Mouse (Mus musculus) thymus, postnatal 4 days (tissue): ENCODE results near the gene Fzd1.

Source experiments
- DNase-seq: peaks from one replicate; pipeline ENCODE4 v3.0.0; 2021

Gene Fzd1

DNA sequence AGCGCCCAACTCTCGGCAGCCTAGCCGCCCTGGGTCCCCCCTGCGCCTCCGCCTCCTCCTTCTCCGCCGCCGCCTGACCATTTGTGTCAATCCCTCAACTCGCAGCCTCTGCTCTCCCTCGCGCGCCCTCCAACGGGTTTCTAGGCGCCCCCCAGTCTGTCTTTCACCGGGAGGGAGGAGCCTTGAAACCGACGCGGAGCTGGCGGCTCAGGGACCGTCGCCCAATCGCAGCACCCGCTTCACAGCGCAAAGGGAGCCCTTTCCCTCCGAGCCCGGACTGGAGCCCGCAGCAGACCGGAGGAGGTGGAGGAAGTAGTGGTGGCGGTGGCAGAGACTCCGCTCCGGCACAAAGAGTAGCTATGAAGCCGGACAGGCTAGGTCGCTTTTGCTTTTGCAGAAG lies at the start of gene Fzd1:
Gene Fzd1, minus strand, starts transcription at position 134 of the 400 bp plus-strand sequence.
- DNase-seq, result peak; percentile 26

DNA sequence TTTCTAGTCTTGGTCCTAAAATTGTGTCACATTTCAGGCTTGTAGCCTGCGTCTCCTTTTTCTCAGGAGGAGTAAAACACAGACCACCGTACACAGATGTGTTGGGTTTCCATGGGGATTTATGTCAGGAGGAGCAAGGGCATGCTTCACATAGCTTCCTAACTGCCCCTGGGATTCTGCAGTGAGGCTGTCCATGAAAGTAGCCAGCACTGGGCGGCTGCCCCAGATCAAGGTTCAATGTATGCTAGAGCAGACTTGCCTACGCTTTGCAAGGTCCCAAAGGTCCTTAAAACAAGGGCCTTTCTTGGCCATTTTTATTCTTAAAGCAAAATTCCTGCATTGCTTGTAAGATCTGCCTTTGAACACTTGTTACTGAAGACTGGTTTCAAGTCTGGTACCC lies 47.4 kb upstream of the Fzd1 start:
- no peak for DNase-seq

DNA sequence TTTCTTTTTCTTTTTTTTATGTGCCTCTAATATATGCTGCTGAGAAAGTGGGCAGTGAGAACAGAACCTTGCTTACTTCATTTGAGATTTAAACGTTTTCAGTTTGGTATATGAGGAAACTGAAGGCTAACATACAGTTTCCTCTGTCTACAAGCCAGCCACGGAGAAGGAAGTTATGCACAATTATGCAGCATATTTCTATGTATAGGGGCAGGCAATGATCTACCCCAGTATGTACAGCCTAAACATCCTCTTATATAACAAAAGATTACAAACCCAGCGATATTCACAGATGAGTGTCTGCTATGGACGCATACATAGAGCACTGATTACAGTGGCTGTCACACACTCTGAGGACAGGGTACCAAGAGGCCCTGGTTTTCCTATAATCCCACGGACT lies 45.9 kb upstream of the Fzd1 start:
- no peak for DNase-seq

DNA sequence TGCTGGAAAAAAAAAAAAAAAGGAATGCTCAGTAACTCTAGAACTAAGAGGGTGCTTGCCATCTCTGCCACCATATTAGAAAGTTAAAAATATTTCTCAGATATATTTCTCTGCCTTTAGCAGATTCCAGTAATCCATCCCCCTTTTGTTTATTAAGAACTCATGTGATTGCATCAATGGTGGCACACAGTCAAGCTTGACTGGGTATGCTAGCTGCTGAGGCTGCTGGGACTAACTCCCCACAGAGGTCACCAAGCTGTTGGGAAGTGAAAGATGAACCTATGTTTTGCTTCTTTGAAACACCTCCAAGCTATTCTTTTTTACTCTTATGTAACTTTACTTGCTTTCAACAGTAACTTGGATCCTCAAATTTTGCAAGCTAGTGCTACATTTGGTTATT lies 44.1 kb upstream of the Fzd1 start:
- no peak for DNase-seq

DNA sequence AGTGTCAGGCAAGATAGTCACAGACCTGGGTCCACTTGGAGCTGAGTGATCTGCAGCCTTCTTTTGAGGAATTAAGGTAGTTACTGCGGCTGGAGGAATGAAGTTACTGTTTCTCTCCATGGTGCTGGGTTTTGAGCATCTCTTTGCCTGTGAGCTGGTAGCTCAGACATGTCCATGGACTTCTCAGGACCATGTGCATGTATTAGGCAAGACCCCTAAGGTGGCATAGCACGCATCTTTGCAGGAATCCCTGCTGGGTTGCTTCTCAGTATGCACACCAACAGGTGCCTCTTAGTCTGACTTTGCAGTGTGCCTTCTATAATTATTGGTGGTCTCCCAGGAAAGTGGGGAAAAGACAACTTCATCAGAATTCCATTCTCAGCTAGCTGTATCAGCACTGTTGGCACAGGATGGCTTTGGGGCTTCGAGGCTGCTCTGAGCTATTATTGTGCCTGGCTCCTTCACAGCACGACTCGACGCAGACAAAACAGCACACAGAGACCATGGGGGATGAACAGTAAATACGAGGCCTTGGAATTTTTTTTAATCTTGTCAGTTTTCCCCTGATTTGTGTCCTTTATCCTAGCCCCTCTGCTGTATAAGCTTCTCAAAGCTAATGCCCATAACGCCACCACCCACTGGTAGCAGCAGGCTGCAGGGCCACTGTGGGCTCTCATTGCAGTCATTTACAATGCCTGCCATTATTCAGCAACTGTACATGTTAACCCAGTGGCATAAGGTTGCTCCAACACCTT lies 43.4 kb upstream of the Fzd1 start:
- no peak for DNase-seq

DNA sequence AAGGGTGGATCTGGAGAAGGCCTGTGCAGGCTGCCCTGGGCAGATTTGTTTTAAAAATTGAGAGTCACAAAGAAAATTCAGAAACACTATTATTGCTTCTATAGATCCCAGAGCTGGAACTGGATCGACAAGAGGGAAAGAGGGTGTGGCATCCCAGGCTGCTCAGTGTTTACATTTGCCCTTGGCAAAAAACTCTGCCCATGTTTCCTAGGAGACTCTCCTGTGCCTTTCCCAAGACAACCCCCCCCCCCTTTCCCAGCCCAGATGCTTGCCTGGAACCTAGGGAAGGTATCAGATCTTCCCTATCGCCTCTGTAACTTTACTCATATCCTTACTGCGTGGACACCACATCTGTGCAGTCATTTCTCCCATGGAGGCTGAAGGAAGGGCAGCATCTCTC lies 33.4 kb upstream of the Fzd1 start:
- DNase-seq, result no peak

DNA sequence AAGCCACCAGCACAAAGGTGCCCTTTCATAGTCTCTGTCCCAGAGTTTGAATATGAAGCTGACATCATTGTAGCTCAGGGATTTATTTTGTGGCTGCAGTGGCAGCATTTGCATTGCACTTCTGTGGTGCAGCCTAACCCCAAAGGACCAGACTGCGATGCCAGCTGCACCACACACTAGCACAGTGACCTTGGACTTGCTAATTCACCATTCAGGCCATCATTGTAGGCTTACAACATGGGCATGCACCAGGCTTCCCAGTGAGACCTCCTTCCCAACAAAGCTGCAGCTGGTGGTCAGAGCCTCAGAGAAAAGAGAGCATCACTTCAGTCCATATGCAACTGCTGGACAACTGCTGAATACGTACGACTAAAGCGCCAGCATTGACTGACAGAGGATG lies 32.4 kb upstream of the Fzd1 start:
- no peak for DNase-seq

DNA sequence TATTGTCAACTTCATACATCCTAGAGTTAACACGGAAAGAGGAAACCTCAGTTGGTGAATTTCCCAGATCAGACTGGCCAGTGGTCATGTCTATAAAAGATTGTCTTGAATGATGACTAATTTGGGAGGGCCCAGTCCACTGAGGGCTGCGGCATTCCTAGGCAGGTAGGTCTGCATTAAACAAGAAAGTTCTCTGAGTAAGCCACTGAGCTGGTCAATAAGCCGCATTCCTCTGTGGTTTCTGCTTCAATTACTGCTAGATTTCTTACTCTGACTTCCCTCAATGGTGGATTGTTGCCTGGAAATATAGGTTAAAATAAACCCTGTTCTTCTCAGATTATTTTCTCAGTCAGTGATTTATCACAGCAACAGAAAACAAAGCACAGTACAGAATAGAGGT lies 30.6 kb upstream of the Fzd1 start:
- no peak for DNase-seq

DNA sequence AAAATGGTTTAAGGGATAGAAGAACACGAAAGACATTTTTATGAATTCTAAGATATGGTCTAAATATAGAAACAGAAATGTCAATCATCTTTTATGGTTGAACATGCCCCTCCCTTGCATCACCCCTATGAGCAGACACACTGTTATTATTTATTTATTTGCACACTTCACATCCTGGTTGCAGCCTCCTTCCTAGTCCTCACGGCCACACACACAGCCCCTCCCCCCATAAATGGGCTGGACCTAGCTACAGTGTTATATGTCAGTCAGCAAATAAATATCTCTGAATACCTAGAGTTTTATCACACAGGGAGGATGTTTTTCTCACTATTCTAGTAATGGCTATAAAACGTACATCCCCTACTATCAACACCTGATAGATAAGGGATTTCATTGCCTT lies 29.0 kb upstream of the Fzd1 start:
- no peak for DNase-seq

DNA sequence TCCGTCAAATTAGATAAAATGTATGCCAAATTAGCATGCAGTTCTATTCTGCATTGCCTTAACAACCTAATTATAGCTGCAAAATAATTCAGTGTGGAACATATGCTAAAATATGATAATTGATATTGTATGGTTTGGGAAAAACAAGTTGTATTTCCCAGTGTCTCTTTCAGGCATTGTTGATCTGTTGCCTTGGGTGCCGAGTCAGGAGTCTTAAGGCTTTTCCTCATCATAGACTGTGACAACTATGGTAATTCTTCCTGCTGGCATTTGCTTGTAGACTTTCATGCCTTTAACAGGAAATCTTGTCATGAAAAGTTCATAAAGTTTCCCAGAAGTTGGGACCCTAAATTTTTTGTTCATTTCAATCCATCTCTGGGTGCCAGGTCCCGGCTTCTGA lies 20.4 kb upstream of the Fzd1 start:
- no peak for DNase-seq

DNA sequence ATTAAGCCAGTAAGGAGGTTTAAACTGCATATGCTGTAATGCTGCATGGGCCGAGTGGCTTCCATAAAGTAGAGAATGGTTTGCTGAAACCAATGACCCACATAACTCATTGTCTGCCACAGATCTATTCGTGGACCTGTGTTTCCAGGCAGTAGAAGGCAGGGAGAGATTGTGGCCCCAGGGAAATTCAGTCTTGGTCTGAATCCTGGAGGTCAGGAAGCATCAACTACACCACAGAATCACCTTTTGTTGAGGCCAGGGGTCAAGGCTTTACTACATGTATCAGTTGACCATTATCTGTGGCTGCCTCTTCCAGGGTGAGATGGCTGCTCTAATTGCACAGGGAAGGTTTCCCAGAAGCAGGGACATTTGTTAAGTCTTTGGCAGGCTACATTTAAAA lies 18.7 kb upstream of the Fzd1 start:
- DNase-seq, result no peak

DNA sequence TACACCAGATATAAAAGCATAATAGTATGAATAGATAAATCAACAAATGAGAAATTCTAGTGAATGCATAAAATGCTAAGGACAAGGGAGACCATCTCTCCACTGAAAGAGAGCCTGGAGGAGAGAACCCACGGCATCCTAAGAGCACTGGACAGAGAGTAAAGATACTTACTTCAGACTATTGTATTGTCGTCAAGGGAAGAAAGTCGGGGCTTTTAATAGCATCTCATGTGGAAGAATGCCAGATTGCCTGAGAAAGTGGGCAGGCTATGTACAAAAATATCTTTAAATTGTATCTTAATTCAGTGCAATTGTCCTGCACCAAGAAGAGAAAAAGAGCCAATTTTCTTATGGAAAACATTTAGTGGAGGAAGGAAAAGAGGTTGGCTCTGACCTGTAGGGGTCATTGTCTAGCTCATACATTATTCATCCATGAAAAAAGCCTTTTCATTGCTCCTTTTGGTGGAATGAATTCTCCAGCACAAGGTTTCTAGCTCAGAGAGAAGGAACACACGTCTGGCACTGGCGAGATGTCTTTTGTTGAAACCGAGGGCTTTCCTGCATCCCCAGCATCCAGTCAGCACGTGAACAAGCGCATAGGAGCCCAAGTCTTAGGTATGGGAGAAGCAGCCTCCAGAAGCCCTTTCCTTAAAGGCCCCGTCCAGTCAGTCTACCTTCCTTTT lies 15.4 kb upstream of the Fzd1 start:
- DNase-seq, result no peak

DNA sequence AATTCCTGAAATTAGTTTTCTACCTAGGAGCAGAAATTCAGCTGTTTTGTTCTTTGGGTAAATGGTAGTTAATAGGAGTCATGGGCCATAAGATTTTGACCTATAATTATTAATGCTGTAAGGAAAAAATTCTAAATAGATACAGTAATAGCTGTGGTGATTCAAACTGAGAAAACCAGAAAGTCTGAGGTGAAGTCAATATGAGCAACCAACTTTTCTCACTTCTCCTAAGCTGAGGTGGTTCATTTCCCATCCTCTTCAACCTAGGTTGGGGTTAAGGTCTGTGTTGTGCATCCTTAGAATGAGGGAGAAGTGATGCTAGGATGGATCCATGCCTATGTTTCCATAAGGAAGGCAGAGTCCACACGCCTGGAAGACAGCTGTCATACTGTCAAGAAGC lies 12.8 kb upstream of the Fzd1 start:
- no peak for DNase-seq

DNA sequence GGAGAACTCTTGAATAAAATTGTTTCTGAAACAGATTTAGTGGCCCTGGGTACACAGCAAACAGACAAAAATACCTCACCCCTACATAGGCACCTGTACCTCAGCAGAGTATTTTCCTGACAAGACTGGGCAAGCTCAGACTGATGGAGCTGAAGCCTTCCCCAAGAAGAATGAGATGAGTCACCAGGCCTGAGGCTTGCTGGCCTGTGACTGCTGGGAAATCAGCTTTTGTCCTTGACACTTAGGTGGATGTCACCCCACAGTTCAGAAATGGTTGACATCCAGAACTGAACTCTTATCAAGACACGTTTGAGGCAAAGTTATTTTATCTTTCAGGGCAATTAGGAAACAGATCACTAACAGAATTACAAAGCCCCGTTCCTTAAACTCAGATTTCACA lies 10.1 kb upstream of the Fzd1 start:
- DNase-seq, result no peak

DNA sequence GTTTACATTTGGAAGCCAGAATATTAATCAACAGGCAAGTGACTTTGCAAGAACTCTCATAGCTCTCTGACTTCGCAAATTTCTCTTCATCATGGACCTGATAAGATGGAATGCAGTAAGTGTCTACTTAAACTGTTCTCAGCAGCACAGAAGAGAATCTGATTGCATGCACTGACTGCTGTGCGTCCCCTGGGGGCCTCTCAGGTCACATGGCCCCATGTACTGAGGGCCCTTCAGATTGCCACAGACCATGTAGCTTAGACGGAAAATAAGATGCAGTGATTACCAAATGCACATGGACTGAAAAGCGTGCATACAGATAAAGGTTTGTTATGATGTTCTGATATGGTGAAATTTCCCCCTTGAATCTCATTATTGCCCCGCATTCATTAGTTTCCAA lies 8.9 kb upstream of the Fzd1 start:
- DNase-seq, result no peak

DNA sequence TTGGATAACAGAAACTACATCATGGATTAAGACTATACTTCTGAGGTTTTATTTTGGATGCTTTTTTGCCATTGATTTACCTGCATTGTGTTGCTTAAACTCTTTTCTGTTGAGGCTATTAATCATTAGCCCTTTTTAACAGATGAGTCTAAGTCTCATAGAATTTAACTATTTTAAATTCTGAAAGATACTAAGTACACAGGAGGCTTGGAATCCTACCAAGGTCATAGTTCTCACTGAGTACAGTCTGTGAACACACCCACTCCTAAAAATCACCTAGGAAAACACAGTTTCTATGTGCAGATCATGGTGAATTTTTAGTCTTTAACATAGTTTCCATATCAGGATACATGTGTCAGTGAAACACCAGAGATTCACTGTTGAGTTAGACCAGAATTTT lies 4.1 kb upstream of the Fzd1 start:
- no peak for DNase-seq

DNA sequence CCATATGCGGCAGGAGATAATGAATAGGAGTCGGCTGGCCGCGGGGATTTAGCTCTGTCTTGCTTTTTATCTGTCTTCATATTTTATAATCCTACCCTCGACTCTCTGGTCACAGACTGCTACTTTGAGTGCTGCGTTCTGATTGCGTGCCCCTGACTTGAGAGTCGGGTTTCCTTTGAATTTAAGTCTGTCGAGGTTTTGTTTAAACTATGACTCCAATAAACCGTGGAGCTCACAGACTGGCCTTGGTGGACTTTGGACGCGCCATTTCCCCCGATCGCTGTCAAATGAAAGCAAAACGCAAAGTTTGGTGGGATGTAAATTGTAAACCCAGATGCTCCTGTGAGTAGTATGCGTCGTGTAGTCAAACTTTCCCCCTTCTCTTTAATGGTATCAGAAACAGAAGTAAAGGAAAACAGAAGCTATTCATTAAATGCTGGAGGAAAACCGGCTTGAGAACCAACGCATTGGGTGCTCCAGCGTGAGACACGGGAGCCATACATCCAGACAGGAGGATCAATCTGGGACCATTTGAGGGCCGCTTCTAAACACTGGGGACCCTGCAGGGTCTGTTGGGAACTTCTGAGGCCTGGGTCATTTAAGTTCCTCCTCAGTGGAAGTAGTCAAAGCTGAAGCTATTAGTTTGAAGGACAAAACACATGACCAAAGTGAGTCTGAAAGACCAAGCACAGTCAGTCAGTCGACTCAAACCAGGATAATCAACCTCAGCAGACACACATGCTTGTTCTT lies 671 bp upstream of the Fzd1 start:
- no peak for DNase-seq

DNA sequence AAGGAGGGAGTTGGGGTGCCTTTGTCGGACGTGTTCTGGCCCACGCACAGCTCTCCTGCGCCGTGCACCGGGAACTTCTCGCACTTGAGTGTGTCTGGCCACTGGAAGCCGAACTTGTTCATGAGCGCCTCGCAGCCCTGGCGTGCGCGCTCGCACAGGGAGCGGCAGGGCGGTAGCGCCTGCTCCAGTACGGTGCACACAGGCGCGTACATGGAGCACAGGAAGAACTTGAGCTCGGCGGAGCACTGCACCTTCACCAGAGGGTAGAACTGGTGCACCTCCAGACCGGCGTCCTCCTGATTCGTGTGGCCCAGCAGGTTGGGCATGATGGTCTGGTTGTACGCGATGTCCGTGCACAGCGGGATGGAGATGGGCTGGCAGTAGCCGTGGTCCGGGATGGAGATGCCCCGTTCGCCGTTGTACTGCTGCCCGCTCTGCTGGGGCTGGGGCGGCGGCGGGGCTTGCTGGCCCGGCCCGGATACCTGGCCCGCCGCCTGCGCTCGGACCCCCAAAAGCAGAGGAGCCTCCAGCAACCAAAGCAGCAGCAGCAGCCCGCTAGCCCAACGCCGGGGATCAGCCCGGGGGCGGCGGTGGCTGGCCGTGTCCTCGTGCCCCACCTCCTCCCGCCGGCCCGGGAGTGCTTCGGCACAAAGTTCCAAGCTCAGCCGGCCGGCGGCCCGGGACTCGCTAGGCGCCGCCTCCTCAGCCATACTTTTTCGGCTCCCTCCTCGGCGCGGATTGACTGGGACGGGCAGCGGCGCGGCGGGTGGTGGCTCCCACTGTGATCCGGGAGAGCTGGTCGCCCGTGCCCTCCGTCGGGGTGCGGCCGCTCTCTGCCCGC lies 744 bp downstream of the Fzd1 start:
- DNase-seq, result peak; percentile 18

DNA sequence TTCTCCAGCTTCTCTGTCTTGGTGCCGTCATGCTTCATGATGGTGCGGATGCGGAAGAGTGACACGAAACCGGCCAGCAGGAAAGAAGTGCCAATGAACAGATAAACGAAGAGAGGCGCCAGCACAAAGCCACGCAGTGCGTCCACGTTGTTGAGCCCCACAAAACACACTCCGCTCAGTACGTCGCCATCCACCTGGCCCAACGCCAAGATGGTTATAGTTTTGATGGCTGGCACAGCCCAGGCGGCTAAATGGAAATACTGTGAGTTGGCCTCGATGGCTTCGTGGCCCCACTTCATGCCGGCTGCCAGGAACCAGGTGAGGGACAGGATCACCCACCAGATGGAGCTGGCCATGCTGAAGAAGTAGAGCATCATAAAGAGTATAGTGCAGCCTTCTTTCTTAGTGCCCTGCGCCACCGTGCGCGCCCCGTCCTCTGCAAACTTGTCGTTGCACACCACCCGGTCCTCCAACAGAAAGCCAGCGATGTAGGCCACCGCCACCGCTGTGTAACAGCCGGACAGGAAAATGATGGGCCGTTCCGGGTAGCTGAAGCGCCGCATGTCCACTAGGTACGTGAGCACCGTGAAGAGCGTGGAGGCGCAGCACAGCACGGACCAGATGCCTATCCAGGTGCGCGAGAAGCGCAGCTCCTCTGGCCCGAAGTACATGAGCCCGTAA lies 1.7 kb downstream of the Fzd1 start:
- peak; percentile 6 for DNase-seq

DNA sequence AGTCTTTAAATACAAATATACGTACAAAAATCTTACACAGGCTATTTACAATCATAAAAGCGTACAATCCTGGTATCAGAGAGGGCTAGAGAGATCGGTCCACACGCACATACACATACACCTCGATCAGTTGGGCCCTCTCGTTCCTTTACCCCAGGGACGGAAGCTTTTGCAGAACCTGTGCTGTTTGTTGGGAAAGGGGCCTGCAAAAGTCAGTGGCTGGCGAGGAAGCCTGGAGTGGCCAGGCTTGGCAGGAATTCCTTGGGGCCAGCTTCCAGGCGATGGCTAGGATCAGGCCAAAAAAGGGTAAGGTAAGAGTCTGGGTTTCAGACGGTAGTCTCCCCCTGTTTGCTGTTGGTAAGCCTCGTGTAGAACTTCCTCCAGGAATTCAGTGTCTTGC lies 2.5 kb downstream of the Fzd1 start:
- DNase-seq, result no peak

DNA sequence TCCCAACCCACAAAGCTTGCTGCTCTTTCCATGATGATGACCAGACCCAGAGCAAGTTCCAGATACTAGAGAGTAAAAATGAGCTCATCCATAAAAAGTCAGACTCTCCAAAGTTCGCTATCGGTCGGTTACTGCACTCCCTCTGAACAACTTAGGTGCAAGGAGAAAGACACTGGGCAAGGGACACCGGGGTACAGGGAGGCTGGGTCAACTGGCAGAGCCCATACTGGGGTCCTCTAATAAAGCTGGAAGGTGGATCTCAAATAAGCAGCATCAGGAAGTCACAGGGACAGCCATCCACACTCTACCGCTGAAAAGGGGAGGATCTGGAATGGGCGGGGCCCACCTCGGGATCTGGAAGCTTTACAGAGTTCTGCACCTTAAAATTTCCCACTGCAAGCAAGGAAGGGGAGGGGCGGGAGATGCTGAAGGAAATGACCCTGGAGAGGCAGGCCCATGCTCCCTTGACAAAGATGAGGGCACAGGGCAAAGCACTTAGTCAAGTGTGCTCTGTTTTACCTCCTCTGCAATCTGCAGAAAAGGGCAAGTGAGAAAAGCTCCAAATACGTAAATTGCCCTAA lies 3.0 kb downstream of the Fzd1 start:
- DNase-seq, result no peak

DNA sequence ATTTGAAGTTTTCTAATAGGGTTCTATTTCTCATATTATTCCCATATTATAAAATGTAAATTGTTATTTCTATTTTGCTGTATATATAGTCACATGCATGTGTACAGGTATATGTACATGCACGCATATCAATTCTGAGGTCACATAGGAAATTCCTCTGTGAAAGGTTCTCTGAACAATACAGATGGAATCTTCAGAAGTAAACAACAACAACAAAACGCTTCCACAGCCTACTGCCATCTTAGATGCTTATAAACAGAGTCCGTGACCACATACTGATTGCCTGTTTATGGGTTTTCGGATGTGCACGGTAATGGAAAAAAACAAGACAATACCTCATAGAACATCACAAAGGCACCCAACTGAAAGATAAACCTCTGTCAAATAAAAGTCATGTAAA lies 4.7 kb downstream of the Fzd1 start:
- DNase-seq, result no peak
